Mouse (Mus musculus) left cerebral cortex, postnatal 14 days (tissue): ENCODE results near the gene Slit3. TPM values are rescaled to one million over a fixed set of nuclear protein-coding genes. Genes with fewer than 3 reads are reported as not detected.

Experiments
- DNase-seq, 2 experiments: peaks; one replicate each; pipeline ENCODE4 v3.0.0; 2021 to 2022; ENCODE audit warnings: low spot score in 2 of 2, mixed read lengths in 1 of 2
- intact Hi-C: fragments of 180-260 bp; cut with DNase I; formaldehyde crosslinking; loops from one replicate; pipeline ENCODE4 v1.15.1; 2025
- total RNA-seq, 2 experiments: library from RNA; stranded (reverse); gene quantifications; 2 replicates each; pipeline ENCODE4 v1.2.3; 2021

The Slit3 gene
- total RNA-seq, 2 experiments from 2014 or later, result 58.3 to 58.6 TPM

- intact Hi-C loops, result no loop called here
- no peak for DNase-seq
These were observed 345.7 kb downstream of the Slit3 start for GRCm38 (mm10) chr11:35466701-35467100.

- DNase-seq, result no peak
- intact Hi-C loops, result no loop called here
These were observed 347.8 kb downstream of the Slit3 start for GRCm38 (mm10) chr11:35468847-35469246.

GRCm38 (mm10) chr11:35469940-35470339 lies 348.9 kb downstream of the Slit3 start:
- intact Hi-C loops, result no loop called here
- no peak for DNase-seq

GRCm38 (mm10) chr11:35470853-35471252 lies 349.8 kb downstream of the Slit3 start:
- no peak for DNase-seq
- intact Hi-C loops, result no loop called here

- no peak for DNase-seq
- intact Hi-C loops, result no loop called here
These were observed 352.0 kb downstream of the Slit3 start for GRCm38 (mm10) chr11:35472842-35473616.

- DNase-seq, result no peak
- intact Hi-C loops, result no loop called here
These were observed 352.6 kb downstream of the Slit3 start for GRCm38 (mm10) chr11:35473617-35473996.

GRCm38 (mm10) chr11:35480146-35480545 lies 359.1 kb downstream of the Slit3 start:
- intact Hi-C loops, result no loop called here
- DNase-seq, result peak in 1 of 2 experiments; percentile 46

GRCm38 (mm10) chr11:35481611-35482363 lies 360.8 kb downstream of the Slit3 start:
- intact Hi-C loops, result no loop called here
- no peak for DNase-seq

- DNase-seq, result no peak
- intact Hi-C loops, result no loop called here
These were observed 366.9 kb downstream of the Slit3 start for GRCm38 (mm10) chr11:35487966-35488365.

- DNase-seq, result no peak
- intact Hi-C loops, result no loop called here
These were observed 370.7 kb downstream of the Slit3 start for GRCm38 (mm10) chr11:35491701-35492100.

- intact Hi-C loops, result no loop called here
- DNase-seq, result no peak
These were observed 375.9 kb downstream of the Slit3 start for GRCm38 (mm10) chr11:35496874-35497273.

- DNase-seq, result no peak
- intact Hi-C loops, result no loop called here
These were observed 376.9 kb downstream of the Slit3 start for GRCm38 (mm10) chr11:35497961-35498360.

- DNase-seq, result no peak
These were observed 381.1 kb downstream of the Slit3 start for GRCm38 (mm10) chr11:35502128-35502527.

GRCm38 (mm10) chr11:35504051-35504450 lies 383.0 kb downstream of the Slit3 start:
- DNase-seq, result no peak
- intact Hi-C loops, result no loop called here

More at GRCm38 (mm10) chr11:35502128-35502527, 381.1 kb downstream of the Slit3 start:
- intact Hi-C loops, result no loop called here

- no peak for DNase-seq
- intact Hi-C loops, result no loop called here
These were observed 383.9 kb downstream of the Slit3 start for GRCm38 (mm10) chr11:35504916-35505315.

- intact Hi-C loops, result no loop called here
- no peak for DNase-seq
These were observed 384.3 kb downstream of the Slit3 start for GRCm38 (mm10) chr11:35505316-35505715.

- no peak for DNase-seq
- intact Hi-C loops, result no loop called here
These were observed 384.8 kb downstream of the Slit3 start for GRCm38 (mm10) chr11:35505817-35506216.

- DNase-seq, result no peak
- intact Hi-C loops, result no loop called here
These were observed 386.9 kb downstream of the Slit3 start for GRCm38 (mm10) chr11:35507781-35508390.

GRCm38 (mm10) chr11:35512686-35513085 lies 391.7 kb downstream of the Slit3 start:
- intact Hi-C loops, result no loop called here
- DNase-seq, result no peak

GRCm38 (mm10) chr11:35513343-35513742 lies 392.3 kb downstream of the Slit3 start:
- DNase-seq, result no peak

More at GRCm38 (mm10) chr11:35513343-35513742, 392.3 kb downstream of the Slit3 start:
- intact Hi-C loops, result no loop called here
